22 mouse cellular contexts compared by ENCODE assay signal in genomic region chr4:98119949-98120531, GRCm38 (mm10).
DNase-seq lines count a peak whose midpoint lies in the region; ATAC-seq and TF ChIP-seq lines count a peak whose summit lies in the region.
"Had no signal": no experiment of that assay in that cellular context is flagged by ENCODE, and none has a peak within 500 bp of the region (broad histone marks: within the 10 kb centered on the region; RNA-seq: fewer than 3 reads in every experiment).

No protein-coding gene starts in this region.

- no peak for TF ChIP-seq POLR2A in cerebellum, adult 2 months (IDR thresholded peaks at IDR 0.05; ENCODE audit: borderline replicate concordance, insufficient read depth, low read length)

- no peaks in the 10 kb centered on the region for H3K9me3 ChIP-seq in intestine, embryonic 14.5 days (ENCODE audit: control insufficient read depth, low read length)
- no peaks in the 10 kb centered on the region; the same call in 1 of the 2 replicates for H3K9me3 ChIP-seq in intestine, embryonic 16.5 days (ENCODE audit: control insufficient read depth, low read length)
- H3K9me3 ChIP-seq: embryonic facial prominence, embryonic 13.5 days; forebrain, embryonic 12.5 days; hindbrain, embryonic 12.5 days had no signal

- TF ChIP-seq CTCF in cerebellum, adult 2 months (IDR thresholded peaks at IDR 0.05; ENCODE audit: borderline replicate concordance, insufficient read depth, low read depth, low read length), result no peak

- H3K36me3 ChIP-seq in intestine, embryonic 14.5 days (ENCODE audit: control insufficient read depth, insufficient read depth, low read length), result no peaks in the 10 kb centered on the region
- no peaks in the 10 kb centered on the region for H3K36me3 ChIP-seq in intestine, embryonic 16.5 days (ENCODE audit: control insufficient read depth, insufficient read depth, low read length)
- H3K36me3 ChIP-seq: embryonic facial prominence, embryonic 13.5 days; forebrain, embryonic 12.5 days; hindbrain, embryonic 12.5 days had no signal

- no peak overlapping the region for H3K4me3 ChIP-seq in intestine, embryonic 14.5 days (ENCODE audit: low read depth, low read length)
- H3K4me3 ChIP-seq in intestine, embryonic 16.5 days (ENCODE audit: low read length), result no peak overlapping the region
- no peak overlapping the region for H3K4me3 ChIP-seq in cerebellum, adult 2 months (replicated peaks; ENCODE audit: insufficient read depth, low read depth, low read length)
- H3K4me3 ChIP-seq: embryonic facial prominence, embryonic 13.5 days; forebrain, embryonic 12.5 days; hindbrain, embryonic 12.5 days had no signal

- H3K27me3 ChIP-seq in intestine, embryonic 14.5 days (replicated peaks; ENCODE audit: control insufficient read depth, insufficient read depth, low read length), result no peaks in the 10 kb centered on the region
- no peaks in the 10 kb centered on the region for H3K27me3 ChIP-seq in intestine, embryonic 16.5 days (replicated peaks; ENCODE audit: control insufficient read depth, insufficient read depth, low read length)
- no peaks in the 10 kb centered on the region for H3K27me3 ChIP-seq in cerebellum, adult 2 months (ENCODE audit: control insufficient read depth, insufficient read depth, low read length)
- H3K27me3 ChIP-seq: CH12.LX; embryonic facial prominence, embryonic 13.5 days; forebrain, embryonic 12.5 days; hindbrain, embryonic 12.5 days had no signal

- ATAC-seq in intestine, embryonic 14.5 days (replicated peaks; ENCODE audit: low FRiP score, low TSS enrichment, low read depth), result no peak
- ATAC-seq in intestine, embryonic 16.5 days, result no peak
- peak; percentile 82 for ATAC-seq in CD4-positive, CD25-positive, alpha-beta regulatory T cell, adult 4 months
- ATAC-seq in granulocyte monocyte progenitor cell, adult 5-6 weeks (replicated peaks; ENCODE audit: poor library complexity, severe bottlenecking), result peak; percentile 62
- peak; percentile 80 for ATAC-seq in megakaryocyte, adult 5-6 weeks (ENCODE audit: poor library complexity, severe bottlenecking)
- ATAC-seq: forebrain, embryonic 16.5 days; hindbrain, embryonic 16.5 days had no signal

- no peak overlapping the region for H3K27ac ChIP-seq in intestine, embryonic 14.5 days (ENCODE audit: low read depth)
- no peak overlapping the region for H3K27ac ChIP-seq in intestine, embryonic 16.5 days (ENCODE audit: low read length)
- H3K27ac ChIP-seq in cerebellum, adult 2 months (ENCODE audit: insufficient read depth, low read length), result no peak overlapping the region
- H3K27ac ChIP-seq: embryonic facial prominence, embryonic 13.5 days; forebrain, embryonic 12.5 days; hindbrain, embryonic 12.5 days had no signal

- WGBS in intestine, embryonic 14.5 days, result 81% methylated on average over 3 of the region's 3 CpGs
- WGBS in intestine, embryonic 16.5 days, result 83% methylated on average over 3 of the region's 3 CpGs
- WGBS in cerebellum, adult 2 months, result 88% methylated on average over 3 of the region's 3 CpGs

- H3K4me1 ChIP-seq in intestine, embryonic 14.5 days (replicated peaks; ENCODE audit: control insufficient read depth, insufficient read depth, low read length), result no peaks in the 10 kb centered on the region
- no peaks in the 10 kb centered on the region for H3K4me1 ChIP-seq in intestine, embryonic 16.5 days (ENCODE audit: control insufficient read depth, insufficient read depth, low read length)
- H3K4me1 ChIP-seq in cerebellum, adult 2 months (ENCODE audit: control insufficient read depth, insufficient read depth, low read length), result no peaks in the 10 kb centered on the region; the same call in 1 of the 2 replicates

- no peak overlapping the region for H3K4me2 ChIP-seq in intestine, embryonic 14.5 days (ENCODE audit: low read length)
- no peak overlapping the region for H3K4me2 ChIP-seq in intestine, embryonic 16.5 days (ENCODE audit: low read depth, low read length)
- H3K4me2 ChIP-seq: embryonic facial prominence, embryonic 13.5 days; forebrain, embryonic 12.5 days; heart, embryonic 11.5 days; hindbrain, embryonic 12.5 days had no signal

- no peak overlapping the region for H3K9ac ChIP-seq in intestine, embryonic 14.5 days (ENCODE audit: low read length)
- no peak overlapping the region for H3K9ac ChIP-seq in intestine, embryonic 16.5 days (ENCODE audit: low read depth, low read length)
- H3K9ac ChIP-seq: embryonic facial prominence, embryonic 13.5 days; forebrain, embryonic 12.5 days; hindbrain, embryonic 12.5 days had no signal

- peak; percentile 27 for DNase-seq in intestine, embryonic 14.5 days (ENCODE audit: low spot score)
- DNase-seq in kidney, postnatal 25 days, result no peak
- no peak for DNase-seq in cerebellum, adult 2 months
- no peak for DNase-seq in neural tube, embryonic 10.5 days (ENCODE audit: extremely low spot score, low spot score)
- DNase-seq: adrenal gland, adult 8-10 months; cerebellum, adult 11 months; cerebellum, adult 9-10 months; cerebellum, postnatal 25 days; gastrocnemius, postnatal 10 days; heart, postnatal 36 days; kidney, adult 11 months had no signal

Comparison
In these comparisons a context has a peak if more than half of its experiments do, and no peak if none do; other contexts are left out.
1. ATAC-seq: peak in CD4-positive, CD25-positive, alpha-beta regulatory T cell, adult 4 months (single experiment), granulocyte monocyte progenitor cell, adult 5-6 weeks (single experiment) and megakaryocyte, adult 5-6 weeks (single experiment); none in intestine, embryonic 14.5 days (single experiment) and intestine, embryonic 16.5 days (single experiment).